Mouse (Mus musculus): ENCODE results near the gene Plcb4. TPM values are rescaled to one million over a fixed set of nuclear protein-coding genes. Genes with fewer than 3 reads are reported as not detected.
A peak's percentile ranks its signal among the peaks of the same experiment; 100 is the strongest.

Gene Plcb4
- polyA plus RNA-seq (2015; fragmentation: Nextera tagmentation; extraction: Ambion mirVana), result 17.6 TPM in 2 replicates

GRCm38 (mm10) chr2:135658486-135659390 lies at the start of gene Plcb4:
Gene Plcb4 (plus strand): TSS chr2:135659011.
- H3K9ac ChIP-seq, result peak within 1 kb of the TSS; percentile 91
- H3K4me2 ChIP-seq, result peak within 1 kb of the TSS; percentile 85
- H3K9me3 ChIP-seq, result no peaks in the 10 kb centered on the region
- peak within 1 kb of the TSS; percentile 94 for H3K27ac ChIP-seq
- under 1% methylated on average over 70 of the region's 71 CpGs for WGBS
- no peaks in the 10 kb centered on the region for H3K36me3 ChIP-seq
- H3K27me3 ChIP-seq, result no peaks in the 10 kb centered on the region
- peak; percentile 85 for ATAC-seq (ENCODE audit: insufficient number of reproducible peaks, insufficient read depth, low FRiP score, low TSS enrichment, low read depth)
- peak within 1 kb of the TSS; percentile 78 for H3K4me3 ChIP-seq
- peaks cover 6% of the 10 kb centered on the region; the same call in 1 of the 2 replicates for H3K4me1 ChIP-seq

DNA sequence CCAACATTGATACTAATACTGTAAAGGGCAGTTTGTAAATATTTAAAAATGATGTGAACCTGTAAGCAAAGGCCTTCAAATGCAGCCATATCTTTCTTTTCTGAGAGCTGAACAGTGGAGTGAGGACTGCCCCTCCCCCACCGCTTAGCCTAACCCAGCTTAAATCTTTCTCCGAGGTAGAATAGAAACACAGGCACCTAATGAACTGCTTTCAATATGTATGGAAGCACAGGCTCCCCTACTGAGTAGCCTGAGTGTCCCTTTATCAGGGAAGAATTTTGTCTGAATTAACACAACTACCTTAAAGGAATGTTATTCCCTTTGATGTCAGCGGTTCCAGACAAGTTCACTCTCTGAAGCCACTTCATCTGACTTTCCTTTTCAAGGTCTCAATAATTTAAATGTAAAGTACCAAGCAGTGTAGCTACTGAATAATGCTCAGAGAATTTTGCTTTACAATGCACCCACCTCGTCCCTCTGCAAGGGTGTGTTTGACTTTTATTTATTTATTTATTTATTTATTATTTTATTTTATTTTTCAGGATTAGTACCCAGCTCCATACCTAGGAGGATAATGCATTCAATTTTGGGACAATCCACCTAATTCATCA lies 44.1 kb upstream of the Plcb4 start:
- no peaks in the 10 kb centered on the region for H3K36me3 ChIP-seq
- WGBS, result 19% methylated on average over 4 of the region's 4 CpGs

DNA sequence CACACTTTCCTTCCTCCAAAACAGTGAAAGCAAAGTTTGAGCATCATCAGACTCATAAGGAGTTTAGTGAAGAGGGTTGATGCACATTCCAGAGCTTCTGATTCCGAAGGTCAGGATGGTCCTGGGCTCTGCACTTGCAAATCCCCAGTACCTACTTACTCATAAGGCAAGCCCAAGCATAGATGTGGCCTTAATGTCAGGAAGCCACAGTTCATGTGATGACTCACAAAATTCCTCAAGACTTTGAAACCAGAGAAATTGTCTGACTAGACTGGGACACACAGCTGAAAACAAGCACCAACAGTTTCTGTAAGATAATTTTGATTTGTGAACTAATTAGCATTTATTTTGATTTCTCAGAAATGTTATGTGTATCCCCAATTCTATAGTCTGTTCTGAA lies 42.7 kb upstream of the Plcb4 start:
- peaks cover 6% of the 10 kb centered on the region for H3K4me1 ChIP-seq
- no peak overlapping the region for H3K4me2 ChIP-seq
- H3K36me3 ChIP-seq, result no peaks in the 10 kb centered on the region
- ATAC-seq (ENCODE audit: insufficient number of reproducible peaks, insufficient read depth, low FRiP score, low TSS enrichment, low read depth), result no peak
- WGBS, result 80% methylated on average over 1 of the region's 1 CpGs
- no peak overlapping the region for H3K27ac ChIP-seq
- no peaks in the 10 kb centered on the region for H3K27me3 ChIP-seq
- no peak overlapping the region for H3K4me3 ChIP-seq
- no peaks in the 10 kb centered on the region for H3K9me3 ChIP-seq
- no peak overlapping the region for H3K9ac ChIP-seq

More for the DNA sequence above, 44.1 kb upstream of the Plcb4 start:
- Histone ChIP-seq H3K4me1 (peaks cover 4% of the 10 kb centered on the region), H3K9me3 (no peaks in the 10 kb centered on the region), H3K27ac (no peak overlapping the region), H3K27me3 (no peaks in the 10 kb centered on the region), H3K4me3 (no peak overlapping the region), H3K9ac (no peak overlapping the region), H3K4me2 (no peak overlapping the region)
- no peak for ATAC-seq (ENCODE audit: insufficient number of reproducible peaks, insufficient read depth, low FRiP score, low TSS enrichment, low read depth)

DNA sequence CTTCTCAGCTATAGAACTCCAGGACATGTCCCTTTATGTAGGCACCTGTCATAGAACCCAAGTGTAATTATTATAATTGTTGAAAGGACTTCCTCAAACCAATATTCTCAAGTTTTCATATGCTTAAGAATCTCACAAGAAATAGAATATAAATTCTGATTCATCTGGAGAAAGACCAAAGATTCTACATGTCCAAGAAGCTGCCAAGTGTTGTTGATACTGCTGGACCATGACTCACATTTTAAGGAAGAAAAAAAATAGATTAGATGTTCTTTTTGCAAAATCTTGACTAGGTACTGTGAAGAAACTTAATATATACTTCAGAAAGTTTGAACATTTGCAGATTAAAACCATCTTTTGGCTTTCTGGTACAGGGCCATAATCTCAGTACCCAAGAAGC lies 40.3 kb upstream of the Plcb4 start:
- H3K9ac ChIP-seq, result no peak overlapping the region
- H3K4me2 ChIP-seq, result no peak overlapping the region
- peaks cover 6% of the 10 kb centered on the region for H3K4me1 ChIP-seq

DNA sequence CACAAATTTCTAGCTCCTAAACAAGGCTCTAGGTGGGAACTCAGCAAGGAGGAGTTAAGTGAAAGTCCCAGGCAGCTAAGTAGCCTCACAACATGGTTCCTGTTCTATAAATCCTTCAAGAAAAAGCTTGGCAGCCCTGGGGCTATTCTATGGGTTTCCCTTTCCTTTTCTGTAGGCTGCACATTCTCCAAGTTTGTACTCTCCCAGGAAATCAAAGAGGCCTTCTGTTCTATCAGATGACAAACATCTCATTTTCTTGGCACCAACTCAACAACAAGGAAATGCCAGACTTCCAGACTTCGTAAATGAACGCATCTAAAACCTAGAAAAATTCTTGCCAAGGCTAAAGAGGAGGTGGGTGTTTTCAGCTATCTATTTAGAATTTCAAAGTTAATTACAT lies 38.9 kb upstream of the Plcb4 start:
- no peak overlapping the region for H3K4me2 ChIP-seq
- 24% methylated on average over 2 of the region's 2 CpGs for WGBS

More for the DNA sequence above, 40.3 kb upstream of the Plcb4 start:
- Histone ChIP-seq H3K9me3 (no peaks in the 10 kb centered on the region), H3K4me3 (no peak overlapping the region), H3K27ac (no peak overlapping the region), H3K27me3 (no peaks in the 10 kb centered on the region), H3K36me3 (no peaks in the 10 kb centered on the region)
- no peak for ATAC-seq (ENCODE audit: insufficient number of reproducible peaks, insufficient read depth, low FRiP score, low TSS enrichment, low read depth)

DNA sequence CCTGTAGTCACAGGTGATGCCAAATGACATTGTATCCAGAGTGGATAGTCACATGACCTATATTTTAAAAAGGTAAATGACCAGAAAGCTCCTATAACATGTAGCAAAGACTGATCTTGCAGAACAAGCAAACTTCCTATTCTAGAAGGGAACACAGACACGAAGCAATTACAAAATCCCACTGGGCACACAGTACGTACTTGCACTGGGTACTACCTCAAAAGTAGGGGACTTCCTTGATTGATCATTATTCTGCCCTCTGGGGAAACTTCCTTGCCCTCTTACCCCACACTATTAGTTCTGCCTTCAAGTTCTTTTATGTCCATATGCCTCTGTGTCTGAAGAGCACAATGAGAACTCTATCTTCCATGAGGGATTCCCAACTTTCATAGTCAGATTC lies 31.0 kb upstream of the Plcb4 start:
- Histone ChIP-seq H3K27me3 (no peaks in the 10 kb centered on the region), H3K36me3 (no peaks in the 10 kb centered on the region), H3K27ac (no peak overlapping the region), H3K4me2 (no peak overlapping the region), H3K9me3 (no peaks in the 10 kb centered on the region), H3K9ac (no peak overlapping the region), H3K4me1 (no peaks in the 10 kb centered on the region), H3K4me3 (no peak overlapping the region)
- no peak for ATAC-seq (ENCODE audit: insufficient number of reproducible peaks, insufficient read depth, low FRiP score, low TSS enrichment, low read depth)
- 39% methylated on average over 2 of the region's 2 CpGs for WGBS

More for the DNA sequence above, 38.9 kb upstream of the Plcb4 start:
- Histone ChIP-seq H3K9me3 (no peaks in the 10 kb centered on the region), H3K36me3 (no peaks in the 10 kb centered on the region), H3K27me3 (no peaks in the 10 kb centered on the region), H3K9ac (no peak overlapping the region), H3K4me3 (no peak overlapping the region), H3K4me1 (peaks cover 6% of the 10 kb centered on the region), H3K27ac (peak overlapping the region; percentile 62; the same call in 1 of the 2 replicates)
- no peak for ATAC-seq (ENCODE audit: insufficient number of reproducible peaks, insufficient read depth, low FRiP score, low TSS enrichment, low read depth)

DNA sequence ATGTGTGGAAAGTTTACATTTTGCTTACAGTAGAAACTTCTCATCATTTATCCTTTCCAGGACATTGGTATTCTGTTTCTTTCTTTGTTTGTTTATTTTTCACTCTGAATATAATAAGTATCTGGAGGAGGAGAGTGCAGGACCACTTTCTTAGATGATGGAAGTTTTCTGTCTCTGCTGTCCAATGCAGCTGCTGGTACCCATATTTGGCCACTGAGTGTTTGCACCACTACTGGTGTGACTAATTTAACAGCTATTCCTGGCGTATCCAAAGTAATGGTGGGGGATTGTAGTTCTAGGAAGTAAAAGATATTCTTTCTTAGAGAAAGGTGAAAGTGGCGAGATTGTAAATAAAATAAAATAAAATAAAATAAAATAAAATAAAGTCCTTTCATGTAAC lies 21.6 kb upstream of the Plcb4 start:
- Histone ChIP-seq H3K27ac (no peak overlapping the region), H3K36me3 (no peaks in the 10 kb centered on the region), H3K4me3 (no peak overlapping the region), H3K4me2 (no peak overlapping the region), H3K9ac (no peak overlapping the region), H3K4me1 (no peaks in the 10 kb centered on the region), H3K9me3 (0 out of 2 replicates have a peak, but pooled peaks cover under 1% of the 10 kb centered on the region), H3K27me3 (no peaks in the 10 kb centered on the region)
- 72% methylated on average over 2 of the region's 2 CpGs for WGBS
- ATAC-seq (ENCODE audit: insufficient number of reproducible peaks, insufficient read depth, low FRiP score, low TSS enrichment, low read depth), result no peak

DNA sequence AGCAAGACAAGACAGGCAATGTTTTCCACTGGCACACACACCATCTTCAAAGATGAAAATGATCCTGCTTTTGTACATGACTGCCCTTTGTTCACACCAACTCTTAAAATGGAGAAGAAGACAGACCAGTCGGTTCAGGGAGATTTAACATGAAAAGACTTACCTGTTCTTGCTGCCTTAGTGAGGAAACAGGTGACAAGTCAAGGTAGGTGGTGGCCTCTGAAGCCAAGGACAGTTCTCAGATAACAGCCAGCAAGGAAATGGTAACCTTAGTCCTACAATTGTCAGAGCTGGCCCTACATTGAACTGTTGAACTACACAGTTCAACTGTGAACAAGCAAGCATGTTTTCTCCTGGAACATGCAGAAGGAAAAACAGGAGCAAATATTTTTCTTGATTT lies 17.8 kb upstream of the Plcb4 start:
- Histone ChIP-seq H3K27ac (no peak overlapping the region), H3K9me3 (peaks cover 4% of the 10 kb centered on the region; the same call in 1 of the 2 replicates), H3K4me3 (no peak overlapping the region), H3K4me1 (no peaks in the 10 kb centered on the region), H3K36me3 (no peaks in the 10 kb centered on the region), H3K9ac (no peak overlapping the region), H3K27me3 (no peaks in the 10 kb centered on the region), H3K4me2 (no peak overlapping the region)
- no peak for ATAC-seq (ENCODE audit: insufficient number of reproducible peaks, insufficient read depth, low FRiP score, low TSS enrichment, low read depth)
- WGBS, result 59% methylated on average over 1 of the region's 1 CpGs

DNA sequence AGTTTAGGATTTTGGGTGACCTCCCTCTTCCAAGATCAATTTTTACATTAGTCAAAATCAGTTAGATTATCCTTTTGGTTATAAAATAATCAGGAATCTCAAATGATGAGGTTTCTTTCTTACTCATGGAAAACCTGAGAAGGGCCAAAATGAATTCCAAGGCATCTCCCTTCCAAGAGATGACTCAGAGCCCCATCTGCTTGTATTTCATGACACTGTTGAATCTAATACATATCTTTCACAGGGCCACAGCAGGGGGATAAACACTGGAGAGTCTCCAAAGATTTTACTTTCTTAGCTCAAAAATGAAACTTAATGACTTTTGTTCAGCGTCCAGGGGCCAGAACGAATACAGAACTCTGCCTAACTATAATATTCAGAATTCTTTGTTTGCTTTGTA lies 17.2 kb upstream of the Plcb4 start:
- Histone ChIP-seq H3K9ac (no peak overlapping the region), H3K27ac (no peak overlapping the region), H3K9me3 (peaks cover 4% of the 10 kb centered on the region; the same call in 1 of the 2 replicates), H3K36me3 (no peaks in the 10 kb centered on the region), H3K4me2 (no peak overlapping the region), H3K4me3 (no peak overlapping the region), H3K4me1 (no peaks in the 10 kb centered on the region), H3K27me3 (no peaks in the 10 kb centered on the region)
- WGBS, result 81% methylated on average over 2 of the region's 2 CpGs
- ATAC-seq (ENCODE audit: insufficient number of reproducible peaks, insufficient read depth, low FRiP score, low TSS enrichment, low read depth), result no peak

- Histone ChIP-seq H3K9me3 (peaks cover 4% of the 10 kb centered on the region; the same call in 1 of the 2 replicates), H3K27me3 (no peaks in the 10 kb centered on the region), H3K4me2 (no peak overlapping the region), H3K4me1 (no peaks in the 10 kb centered on the region), H3K9ac (no peak overlapping the region), H3K36me3 (no peaks in the 10 kb centered on the region), H3K4me3 (no peak overlapping the region), H3K27ac (no peak overlapping the region)
- 61% methylated on average over 3 of the region's 3 CpGs for WGBS
- ATAC-seq (ENCODE audit: insufficient number of reproducible peaks, insufficient read depth, low FRiP score, low TSS enrichment, low read depth), result no peak
Observed at GRCm38 (mm10) chr2:135646226-135646625, 12.6 kb upstream of the Plcb4 start.

GRCm38 (mm10) chr2:135646654-135647053 lies 12.2 kb upstream of the Plcb4 start:
- H3K27ac ChIP-seq, result no peak overlapping the region
- no peak overlapping the region for H3K4me2 ChIP-seq
- no peaks in the 10 kb centered on the region for H3K4me1 ChIP-seq
- H3K27me3 ChIP-seq, result no peaks in the 10 kb centered on the region
- WGBS, result 85% methylated on average over 6 of the region's 6 CpGs
- peaks cover 4% of the 10 kb centered on the region; the same call in 1 of the 2 replicates for H3K9me3 ChIP-seq
- H3K36me3 ChIP-seq, result no peaks in the 10 kb centered on the region
- ATAC-seq (ENCODE audit: insufficient number of reproducible peaks, insufficient read depth, low FRiP score, low TSS enrichment, low read depth), result no peak
- no peak overlapping the region for H3K4me3 ChIP-seq
- no peak overlapping the region for H3K9ac ChIP-seq

DNA sequence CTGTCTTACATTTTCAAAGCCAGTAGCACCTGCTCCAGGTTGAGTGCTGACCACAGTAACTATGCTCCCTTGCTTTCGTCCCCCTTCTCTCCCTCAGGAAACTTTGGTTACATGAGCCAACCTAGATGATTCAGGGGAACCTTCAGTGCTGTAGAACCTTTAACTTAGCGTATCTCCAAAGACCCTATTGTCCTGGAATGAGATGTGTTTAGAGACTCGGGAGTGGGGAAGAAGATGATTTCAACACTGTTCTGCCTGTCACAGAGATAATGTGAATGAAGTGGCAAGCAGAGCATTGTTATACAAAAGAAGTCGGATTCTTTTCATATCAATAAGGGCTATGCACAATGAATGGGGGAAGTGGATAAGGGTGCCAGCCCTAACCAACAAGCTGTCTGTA lies 10.8 kb upstream of the Plcb4 start:
- WGBS, result 82% methylated on average over 4 of the region's 4 CpGs
- no peaks in the 10 kb centered on the region for H3K36me3 ChIP-seq
- no peak overlapping the region for H3K4me3 ChIP-seq
- no peaks in the 10 kb centered on the region for H3K4me1 ChIP-seq
- H3K27me3 ChIP-seq, result no peaks in the 10 kb centered on the region
- no peaks in the 10 kb centered on the region for H3K9me3 ChIP-seq
- no peak overlapping the region for H3K9ac ChIP-seq
- ATAC-seq (ENCODE audit: insufficient number of reproducible peaks, insufficient read depth, low FRiP score, low TSS enrichment, low read depth), result no peak
- H3K27ac ChIP-seq, result no peak overlapping the region
- no peak overlapping the region for H3K4me2 ChIP-seq
